Mouse (Mus musculus) stomach, postnatal 0 days (tissue): ENCODE results near the gene Popdc2.

Experiments
- CTCF ChIP-seq: IDR thresholded peaks from 2 replicates; pipeline ENCODE4 v1.5.1; 2016; ENCODE audit warnings: antibody characterized with exemption, low read depth, mild to moderate bottlenecking, moderate library complexity
- EP300 ChIP-seq: optimal IDR thresholded peaks from 2 replicates; pipeline ENCODE3; 2016; ENCODE audit warnings: antibody characterized with exemption

GRCm38 (mm10) chr16:38344941-38345725, 16.9 kb upstream of the Popdc2 start:
- TF ChIP-seq CTCF = peak; percentile 73
- no peak for TF ChIP-seq EP300
